Mouse (Mus musculus): Measurements from ENCODE around the gene Krcc1.

GRCm38 (mm10) chr6:71293509-71293908 is 22.0 kb downstream of the Krcc1 start:
- no peak for TF ChIP-seq CTCF (IDR thresholded peaks at IDR 0.05; ENCODE audit: low read depth)
- no peak for TF ChIP-seq EP300 (IDR thresholded peaks at IDR 0.05; ENCODE audit: low read depth)
